Mouse (Mus musculus) kidney, postnatal 0 days (tissue): ENCODE results near the gene Pkdcc. TPM values are rescaled to one million over a fixed set of nuclear protein-coding genes. Genes with fewer than 3 reads are reported as not detected.

Source experiments
- ATAC-seq: fragments of 200-750 bp; cut with Nextera tagmentation; replicated peaks from 2 replicates; pipeline ENCODE4 v1.8.0; 2017; ENCODE audit warnings: low read depth, moderate number of reproducible peaks, moderate TSS enrichment, moderate library complexity; ENCODE audit not compliant: low FRiP score
- DNase-seq: peaks from one replicate; pipeline ENCODE4 v3.0.0-alpha.2; 2016; ENCODE audit warnings: low spot score
- H3K27ac ChIP-seq: fragments of 300-500 bp; sonication (generic); 2 replicates; pipeline ENCODE4 v1.5.1; 2014; ENCODE audit warnings: mild to moderate bottlenecking
- H3K27me3 ChIP-seq: fragments of 300-500 bp; sonication (generic); 2 replicates; pipeline ENCODE4 v1.6.1; 2014; ENCODE audit warnings: low read length, mixed read lengths; ENCODE audit not compliant: insufficient read depth
- H3K36me3 ChIP-seq: fragments of 300-500 bp; sonication (generic); 2 replicates; pipeline ENCODE4 v1.6.1; 2014; ENCODE audit warnings: low read length, mixed read lengths; ENCODE audit not compliant: insufficient read depth
- H3K4me1 ChIP-seq: fragments of 300-500 bp; sonication (generic); replicated peaks from 2 replicates; pipeline ENCODE4 v1.6.1; 2014; ENCODE audit warnings: antibody characterized with exemption, low read length, mixed read lengths; ENCODE audit not compliant: insufficient read depth
- H3K4me2 ChIP-seq: fragments of 300-500 bp; sonication (generic); 2 replicates; pipeline ENCODE4 v1.6.1; 2014; ENCODE audit warnings: mild to moderate bottlenecking, low read length, moderate library complexity, mixed read lengths
- H3K4me3 ChIP-seq: fragments of 300-500 bp; sonication (generic); replicated peaks from 2 replicates; pipeline ENCODE4 v1.5.1; 2014; ENCODE audit warnings: low read depth, low read length
- H3K9ac ChIP-seq: fragments of 300-500 bp; sonication (generic); 2 replicates; pipeline ENCODE4 v1.6.1; 2014; ENCODE audit warnings: low read depth, low read length
- H3K9me3 ChIP-seq: fragments of 300-500 bp; sonication (generic); replicated peaks from 2 replicates; pipeline ENCODE4 v1.6.1; 2016; ENCODE audit warnings: low read length, inconsistent platforms, mixed read lengths
- CTCF ChIP-seq: IDR thresholded peaks from 2 replicates; pipeline ENCODE4 v1.5.1; 2016; ENCODE audit warnings: antibody characterized with exemption, low read depth, mild to moderate bottlenecking, moderate library complexity
- WGBS: fragments of 180-500 bp; shearing (Covaris S2); extraction: QIAGEN DNeasy Blood & Tissue Kit; methylation state at CpG from one replicate; pipeline ENCODE4 v1.1.7; 2014; 5-methylcytosine and 5-hydroxymethylcytosine counted together
- polyA plus RNA-seq: library from polyadenylated mRNA; unstranded; fragments of >200 nt; fragmentation: Nextera tagmentation; extraction: Ambion mirVana; gene quantifications from 2 replicates; pipeline ENCODE4 v1.2.1, GENCODE M21; 2015

The Pkdcc gene
- polyA plus RNA-seq, 1 experiment from 2014 or later, result 29.1 TPM

- WGBS, result under 1% methylated on average over 59 of the region's 80 CpGs
- H3K4me1 ChIP-seq, result peaks cover 37% of the 10 kb centered on the region
- DNase-seq, result peak; percentile 41
Measured at GRCm38 (mm10) chr17:83215529-83216244, 595 bp downstream of the Pkdcc start.

GRCm38 (mm10) chr17:83216251-83216919 is 1.3 kb downstream of the Pkdcc start:
- no peaks in the 10 kb centered on the region for H3K9me3 ChIP-seq
- H3K27me3 ChIP-seq, result no peaks in the 10 kb centered on the region
- H3K4me3 ChIP-seq, result peak overlapping the region; percentile 93
- no peak for ATAC-seq
- peaks cover 43% of the 10 kb centered on the region for H3K4me1 ChIP-seq
- TF ChIP-seq CTCF, result no peak
- H3K27ac ChIP-seq, result peak overlapping the region; percentile 91
- H3K9ac ChIP-seq, result peak overlapping the region; percentile 98
- peak; percentile 47 for DNase-seq
- H3K36me3 ChIP-seq, result no peaks in the 10 kb centered on the region
- WGBS, result 15% methylated on average over 7 of the region's 7 CpGs
- H3K4me2 ChIP-seq, result peak overlapping the region; percentile 97

More at GRCm38 (mm10) chr17:83215529-83216244, 595 bp downstream of the Pkdcc start:
- peak overlapping the region; percentile 93 for H3K4me3 ChIP-seq
- H3K4me2 ChIP-seq, result peak overlapping the region; percentile 97
- no peaks in the 10 kb centered on the region for H3K36me3 ChIP-seq
- no peaks in the 10 kb centered on the region for H3K27me3 ChIP-seq
- ATAC-seq, result peak; percentile 22
- H3K9me3 ChIP-seq, result no peaks in the 10 kb centered on the region
- H3K27ac ChIP-seq, result peak overlapping the region; percentile 91
- no peak for TF ChIP-seq CTCF
- H3K9ac ChIP-seq, result peak overlapping the region; percentile 98

DNA sequence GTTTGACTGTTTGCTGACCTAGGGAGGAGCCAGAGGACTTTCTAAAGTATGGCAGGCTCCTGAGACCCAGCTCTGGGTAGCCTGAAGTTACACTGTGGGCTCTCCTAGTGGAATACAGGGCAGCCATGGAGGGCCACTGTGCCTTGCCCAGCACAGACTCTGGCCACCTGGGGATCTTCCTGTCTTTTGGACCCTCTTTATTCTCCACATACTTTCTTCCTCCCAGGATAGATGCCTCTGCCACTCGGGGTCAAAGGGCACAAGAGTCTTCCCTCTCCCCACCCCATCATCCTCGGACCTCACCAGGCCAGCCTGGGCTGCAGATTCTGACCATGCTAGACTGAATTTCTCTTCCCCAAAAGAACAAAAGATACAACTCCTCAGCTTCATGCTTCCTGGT is 3.1 kb downstream of the Pkdcc start:
- Histone ChIP-seq H3K4me1 (peaks cover 59% of the 10 kb centered on the region), H3K4me3 (peak overlapping the region; percentile 93), H3K4me2 (peak overlapping the region; percentile 97), H3K9ac (peak overlapping the region; percentile 98), H3K9me3 (no peaks in the 10 kb centered on the region), H3K27me3 (no peaks in the 10 kb centered on the region), H3K27ac (peak overlapping the region; percentile 43; the same call in 1 of the 2 replicates), H3K36me3 (peaks cover 4% of the 10 kb centered on the region; the same call in 1 of the 2 replicates)
- ATAC-seq, result no peak
- 22% methylated on average over 2 of the region's 2 CpGs for WGBS
- no peak for TF ChIP-seq CTCF
- DNase-seq, result no peak

- ATAC-seq, result no peak
- H3K4me3 ChIP-seq, result peak overlapping the region; percentile 93
- H3K27ac ChIP-seq, result peak overlapping the region; percentile 43
- H3K4me1 ChIP-seq, result peaks cover 58% of the 10 kb centered on the region
- peak overlapping the region; percentile 97 for H3K4me2 ChIP-seq
- H3K9ac ChIP-seq, result peak overlapping the region; percentile 98
- TF ChIP-seq CTCF, result no peak
- 45% methylated on average over 6 of the region's 6 CpGs for WGBS
- H3K36me3 ChIP-seq, result peaks cover 6% of the 10 kb centered on the region; the same call in 1 of the 2 replicates
- no peaks in the 10 kb centered on the region for H3K27me3 ChIP-seq
- no peak for DNase-seq
- H3K9me3 ChIP-seq, result no peaks in the 10 kb centered on the region
Measured at GRCm38 (mm10) chr17:83218722-83219121, 3.6 kb downstream of the Pkdcc start.

DNA sequence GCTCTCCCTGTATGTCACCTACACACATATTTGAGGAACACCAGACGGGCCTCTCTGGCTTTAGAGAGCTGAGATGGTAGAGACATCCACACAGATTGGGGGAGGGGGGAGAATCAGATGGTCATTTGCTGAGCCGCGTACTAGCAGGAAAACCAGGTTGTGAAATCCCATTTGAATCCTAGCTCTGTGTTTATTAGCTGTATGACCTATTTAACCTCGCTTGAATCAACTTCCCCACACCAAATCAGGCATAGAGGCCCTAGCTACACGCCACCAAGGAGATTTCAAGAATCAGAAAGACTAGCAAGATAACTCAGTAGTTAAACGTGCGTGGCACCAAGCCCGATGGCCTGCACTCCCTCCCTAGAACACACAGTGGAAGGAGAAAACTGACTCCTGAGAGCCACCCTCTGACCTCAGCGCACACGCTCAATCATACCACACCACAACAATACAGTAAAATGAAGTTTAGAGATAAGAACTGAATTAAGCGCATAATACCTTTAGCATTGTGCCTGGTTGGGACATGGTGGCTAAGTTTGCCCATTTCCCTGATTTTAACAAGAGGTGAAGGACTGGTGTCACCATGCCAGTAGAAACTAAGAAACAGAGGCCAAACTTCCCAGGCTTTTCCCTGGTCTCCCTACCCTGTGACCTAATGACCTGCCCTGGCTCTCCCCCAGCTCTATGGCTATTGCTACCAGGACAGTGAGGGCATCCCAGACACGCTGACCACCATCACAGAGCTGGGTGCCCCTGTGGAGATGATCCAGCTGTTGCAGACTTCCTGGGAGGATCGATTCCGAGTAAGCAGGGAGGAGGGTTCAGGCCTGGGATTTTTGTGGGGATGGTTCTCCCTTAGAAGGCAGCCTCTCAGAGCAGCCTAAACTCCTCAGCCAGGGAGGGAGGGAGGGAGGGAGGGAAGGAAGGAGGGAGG is 4.5 kb downstream of the Pkdcc start:
- TF ChIP-seq CTCF, result no peak
- peak overlapping the region; percentile 43 for H3K27ac ChIP-seq
- H3K4me2 ChIP-seq, result peak overlapping the region; percentile 97
- 39% methylated on average over 14 of the region's 14 CpGs for WGBS
- peak overlapping the region; percentile 93; the same call in 1 of the 2 replicates for H3K4me3 ChIP-seq
- ATAC-seq, result no peak
- peaks cover 14% of the 10 kb centered on the region for H3K36me3 ChIP-seq
- H3K4me1 ChIP-seq, result peaks cover 59% of the 10 kb centered on the region
- H3K27me3 ChIP-seq, result no peaks in the 10 kb centered on the region
- peak overlapping the region; percentile 98 for H3K9ac ChIP-seq
- peak; percentile 69 for DNase-seq
- H3K9me3 ChIP-seq, result no peaks in the 10 kb centered on the region
